Mouse (Mus musculus) central nervous system, embryonic 11.5 days (tissue): ENCODE data around the gene Gm10234. TPM values are rescaled to one million over a fixed set of nuclear protein-coding genes. Genes with fewer than 3 reads are reported as not detected.

Experiments used
- polyA plus RNA-seq: library from polyadenylated mRNA; depleted of rRNA; stranded (reverse); fragments of >200 nt; gene quantifications from 2 replicates; pipeline ENCODE4 v1.2.3, GENCODE M21; 2012; rRNA removed

Gm10234 gene
- polyA plus RNA-seq: not detected in 2 replicates

DNA sequence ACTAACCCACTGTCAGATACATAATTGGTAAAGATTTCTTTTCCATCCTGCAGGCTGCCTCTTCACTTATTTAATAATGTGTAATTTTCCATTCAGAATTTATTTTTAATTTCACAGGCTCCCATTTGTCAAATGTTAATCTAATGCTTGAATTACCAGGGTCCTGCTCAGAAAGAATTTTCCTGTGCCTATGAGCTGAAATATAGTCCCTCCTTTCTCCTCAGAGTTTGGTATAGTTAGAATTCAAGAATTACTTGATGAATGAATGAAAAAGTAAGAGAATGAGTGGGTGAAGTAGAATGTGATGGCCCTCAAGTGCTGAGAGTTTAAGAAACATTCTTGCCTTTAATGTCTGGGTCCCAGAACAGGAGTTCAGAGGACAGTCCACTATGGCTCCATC is at the start of gene Gm10234:
Gm10234 (plus strand) TSS at position 301 of the 400 bp plus-strand sequence.

Other genes starting within 250 kb of the Gm10234 start
- 5.2 and 7.0 TPM in 2 replicates for gene Kbtbd8, start 204.9 kb upstream of the Gm10234 start, polyA plus RNA-seq